Mouse (Mus musculus) CD8-positive naive resting alpha-beta T cell, adult 2 months (primary cell): ENCODE results near the gene Ppp1r16b.

Experiments
- DNase-seq, 2 experiments: peaks; one replicate each; pipeline ENCODE4 v3.0.0; 2022; ENCODE audit warnings: low read depth in 2 of 2, low spot score in 2 of 2

Gene Ppp1r16b

GRCm38 (mm10) chr2:158762339-158762738 is 97.1 kb downstream of the Ppp1r16b start:
- DNase-seq = no peak

GRCm38 (mm10) chr2:158767742-158768339 is 102.6 kb downstream of the Ppp1r16b start, which contains the start of gene Fam83d:
TSS of gene Fam83d (plus strand) at chr2:158768093.
- DNase-seq = peak; percentile 88 to 94

DNA sequence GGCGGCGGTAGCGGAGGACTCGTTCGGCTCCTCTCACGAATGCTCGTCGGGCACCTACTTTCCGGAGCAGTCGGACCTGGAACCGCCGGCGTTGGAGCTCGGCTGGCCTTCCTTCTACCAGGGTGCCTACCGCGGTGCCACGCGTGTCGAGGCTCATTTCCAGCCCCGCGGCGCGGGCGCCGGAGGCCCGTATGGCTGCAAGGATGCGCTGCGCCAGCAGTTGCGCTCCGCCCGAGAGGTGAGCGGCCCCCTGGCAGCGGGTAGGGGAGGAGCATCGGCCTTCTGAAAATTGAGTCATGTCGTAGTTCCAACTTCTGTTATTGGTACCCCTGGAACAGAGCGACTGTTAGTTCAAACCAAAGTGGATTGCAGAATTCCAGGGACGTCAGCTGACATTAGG is 103.2 kb downstream of the Ppp1r16b start:
- peak; percentile 16 to 50 for DNase-seq

DNA sequence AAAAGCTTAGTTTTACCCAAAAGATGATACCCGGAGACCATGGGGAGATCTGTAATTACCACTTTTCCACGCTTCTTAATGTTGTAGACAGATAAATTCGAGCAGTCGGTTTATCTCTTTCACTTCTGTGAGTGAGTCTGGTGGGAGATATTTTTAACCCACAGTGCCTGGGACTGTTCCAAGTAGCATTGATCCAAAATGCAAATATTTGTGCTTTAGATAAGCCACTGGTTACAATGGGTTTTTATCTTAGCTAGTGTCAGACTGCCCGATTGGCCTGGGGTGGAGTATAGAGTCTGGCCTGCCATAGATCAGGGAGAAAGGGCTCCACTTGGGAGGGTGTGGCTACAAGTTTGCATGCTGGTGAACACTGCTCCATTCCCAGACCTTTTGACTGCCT is 103.6 kb downstream of the Ppp1r16b start:
- DNase-seq = no peak

DNA sequence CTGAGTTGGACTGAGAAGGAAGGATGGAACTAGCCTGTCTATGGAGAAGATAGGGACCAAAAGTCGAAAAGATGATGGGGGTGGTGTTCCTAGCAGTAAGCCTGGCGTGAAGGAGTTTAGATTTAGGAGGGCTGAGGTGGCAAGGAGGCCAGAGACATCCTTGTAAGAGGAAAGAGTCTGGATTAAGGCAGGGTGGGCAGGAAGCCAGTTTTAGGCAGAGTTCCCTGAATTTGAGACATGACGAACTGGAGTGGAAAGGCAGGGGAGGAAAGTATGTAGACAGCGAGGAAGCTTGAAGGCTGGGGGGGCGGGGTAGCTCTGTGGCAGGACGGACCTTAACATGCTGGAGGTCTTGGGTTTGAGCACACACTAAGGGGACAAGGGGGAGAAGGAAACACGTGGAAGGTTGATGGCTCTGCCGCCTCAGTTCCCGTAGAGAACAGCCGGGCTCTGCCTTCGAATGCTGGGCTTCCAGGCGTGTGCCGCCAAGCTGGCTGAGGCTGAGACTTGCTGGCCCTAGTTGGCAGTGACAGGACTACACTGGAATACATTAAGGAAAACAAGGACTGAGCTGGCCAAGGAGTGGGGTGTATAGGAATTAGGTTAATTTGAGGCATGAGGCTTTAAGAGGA is 105.0 kb downstream of the Ppp1r16b start:
- no peak for DNase-seq

DNA sequence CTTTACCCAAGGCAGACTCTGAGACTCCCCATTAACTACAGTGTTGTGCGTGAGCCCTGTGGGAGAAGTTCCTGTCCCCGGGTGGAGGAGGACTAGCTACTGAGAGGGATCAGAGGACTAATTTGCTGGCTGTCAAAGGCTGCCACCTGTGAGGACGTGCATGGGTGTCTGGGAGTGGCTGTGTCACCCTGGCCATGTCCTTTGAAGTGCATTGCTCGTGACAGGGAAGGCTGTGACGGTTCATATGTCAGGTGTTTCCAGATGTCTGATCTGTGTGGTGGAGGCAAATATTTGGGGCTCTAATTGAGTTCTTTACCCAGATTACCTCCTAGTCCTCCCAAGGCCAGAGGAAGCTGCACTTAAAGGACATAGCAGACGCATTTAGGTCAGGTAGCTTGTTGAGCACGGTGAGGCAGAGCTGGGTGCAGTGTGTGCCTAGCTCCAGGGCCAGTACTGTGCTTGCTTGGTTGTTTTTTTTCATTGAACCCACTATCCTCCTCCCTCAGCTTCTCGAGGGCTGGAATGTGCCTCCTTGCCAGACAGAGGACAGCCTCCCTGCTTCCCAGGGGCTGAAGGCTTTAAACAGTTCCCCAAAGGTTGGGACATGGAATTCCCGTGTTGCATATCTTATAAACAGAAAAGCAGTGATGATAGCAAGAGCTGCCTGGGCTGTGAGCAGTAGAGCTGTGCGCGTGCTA is 106.0 kb downstream of the Ppp1r16b start:
- no peak for DNase-seq

GRCm38 (mm10) chr2:158772808-158773207 is 107.6 kb downstream of the Ppp1r16b start:
- DNase-seq = no peak

GRCm38 (mm10) chr2:158774886-158775285 is 109.7 kb downstream of the Ppp1r16b start:
- no peak for DNase-seq

DNA sequence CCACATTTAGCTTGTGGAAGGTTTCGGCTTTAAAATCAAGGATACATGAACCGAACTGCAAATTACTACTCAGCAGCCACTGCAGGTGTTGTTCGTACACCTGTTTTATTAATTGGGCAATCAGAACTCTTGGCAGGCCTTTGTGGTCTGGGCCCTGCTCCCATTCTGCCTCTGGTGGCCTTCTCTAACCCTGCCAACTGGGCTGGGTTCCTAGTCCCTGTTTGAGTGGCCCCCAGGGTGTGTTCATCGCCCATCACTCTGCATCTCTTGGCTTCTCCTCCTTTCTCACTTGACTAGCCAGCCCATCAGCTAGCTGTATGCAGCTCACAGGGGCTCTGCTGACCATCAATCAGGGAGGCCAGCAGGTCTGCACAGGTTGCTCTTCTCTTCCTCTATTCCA is 111.5 kb downstream of the Ppp1r16b start:
- DNase-seq = no peak

GRCm38 (mm10) chr2:158777490-158777889 is 112.3 kb downstream of the Ppp1r16b start:
- DNase-seq = no peak

DNA sequence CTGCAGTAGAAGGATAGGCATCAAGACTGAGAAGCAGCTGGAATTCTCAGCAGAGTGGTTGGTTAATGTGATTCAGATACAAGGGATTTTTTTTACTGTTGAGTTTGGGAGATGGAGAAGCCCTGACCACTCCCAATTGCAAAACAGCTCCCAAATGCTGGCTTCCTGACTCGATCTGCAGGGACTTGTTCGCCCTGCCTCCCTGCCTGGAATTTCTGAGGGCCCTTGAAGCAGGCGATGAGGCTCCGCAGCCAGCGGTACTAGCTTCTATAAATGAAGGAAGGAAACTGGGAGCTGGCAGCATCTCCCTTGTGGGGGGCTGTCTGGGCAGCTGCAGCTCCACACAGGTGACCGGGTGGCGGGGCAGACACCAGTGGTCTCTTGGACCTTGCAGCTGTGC is 113.2 kb downstream of the Ppp1r16b start:
- no peak for DNase-seq

DNA sequence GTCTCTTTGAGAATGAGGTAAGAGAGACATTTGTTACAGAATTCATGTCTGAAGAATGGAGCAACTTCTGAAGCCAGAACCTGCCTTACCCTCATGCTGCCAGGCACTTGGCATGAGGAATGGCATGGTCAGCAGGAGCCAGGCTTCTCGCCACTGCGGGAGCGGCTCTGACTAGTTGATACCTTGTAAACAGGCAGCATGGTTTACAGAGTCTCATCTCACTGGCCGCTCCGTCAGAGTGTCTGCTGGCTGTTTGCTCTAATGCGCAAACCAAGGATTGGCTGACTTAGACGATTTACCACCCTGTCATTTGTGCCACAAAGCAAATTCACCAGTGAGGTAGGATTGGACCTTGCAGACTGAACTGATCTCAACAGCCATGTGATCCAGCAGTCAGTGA is 115.9 kb downstream of the Ppp1r16b start:
- no peak for DNase-seq

DNA sequence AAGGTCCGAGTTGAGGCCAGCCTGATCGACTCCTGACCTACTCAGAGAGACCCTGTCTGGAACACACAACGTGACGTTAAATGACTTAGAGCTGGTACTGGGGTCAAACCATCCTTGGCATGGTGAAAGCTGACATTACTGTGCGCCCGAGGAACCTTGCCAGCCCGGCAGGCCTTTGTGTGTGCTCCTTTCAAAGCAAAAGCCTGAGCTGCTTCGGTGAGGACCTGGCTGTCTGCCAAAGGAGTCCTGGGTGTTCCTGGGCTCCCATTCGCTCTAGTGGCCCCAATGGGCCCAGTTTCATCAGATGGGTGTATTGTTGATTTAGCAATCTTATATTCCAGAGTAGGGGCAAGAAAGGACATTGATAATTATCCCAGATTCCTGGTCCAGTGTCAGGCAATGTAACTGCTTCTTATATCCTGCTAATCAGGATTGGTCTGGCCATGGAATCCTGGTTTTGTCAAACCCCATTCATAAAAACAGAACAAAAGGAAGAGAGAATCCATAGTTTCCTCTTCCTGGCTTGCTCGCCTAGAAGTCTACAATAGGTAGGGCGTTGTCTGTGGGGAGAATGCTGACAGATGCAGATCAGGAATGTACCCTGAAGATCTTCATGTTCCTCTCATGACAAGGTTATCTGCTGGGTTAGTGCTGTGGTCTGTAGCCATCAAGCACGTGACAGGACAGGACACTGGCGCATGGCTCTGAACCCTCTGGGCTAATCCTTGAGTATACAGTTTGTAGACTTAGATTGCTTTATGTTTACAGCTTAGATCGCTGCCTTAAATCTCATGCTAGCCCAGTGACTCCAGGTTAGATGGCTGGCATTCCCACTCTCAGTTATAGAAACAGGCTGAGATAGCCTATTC is 122.0 kb downstream of the Ppp1r16b start:
- DNase-seq = no peak

DNA sequence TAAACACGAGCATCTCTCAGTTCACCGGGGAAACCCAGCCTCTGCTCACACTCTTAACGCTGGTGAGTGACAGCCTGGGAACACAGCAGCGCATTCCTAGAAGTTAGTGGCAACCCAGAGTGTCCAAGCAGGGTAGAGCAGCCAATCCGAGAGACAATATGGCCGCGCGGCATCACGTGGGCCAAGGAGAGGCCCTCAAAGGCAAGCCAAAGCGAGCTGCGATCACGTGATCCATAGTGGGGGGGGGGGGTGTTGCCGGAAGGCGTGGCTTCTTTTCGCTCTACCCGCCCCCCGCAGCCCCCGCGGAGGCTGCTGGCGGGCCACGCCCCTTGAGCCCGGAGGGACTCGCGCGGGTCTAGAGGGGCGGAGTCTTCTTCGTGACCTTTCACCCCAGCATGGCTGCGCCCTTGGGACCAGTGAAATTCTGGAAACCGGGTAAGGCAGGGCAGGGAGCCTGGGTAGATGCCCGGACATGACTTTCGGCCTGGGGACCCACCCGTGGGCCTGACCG is 129.4 kb downstream of the Ppp1r16b start, which contains the start of gene Dhx35:
Dhx35 (plus strand) TSS at position 314 of the 511 bp plus-strand sequence.
- peak; percentile 86 to 90 for DNase-seq

GRCm38 (mm10) chr2:158795043-158795442 is 129.8 kb downstream of the Ppp1r16b start:
- DNase-seq = no peak

DNA sequence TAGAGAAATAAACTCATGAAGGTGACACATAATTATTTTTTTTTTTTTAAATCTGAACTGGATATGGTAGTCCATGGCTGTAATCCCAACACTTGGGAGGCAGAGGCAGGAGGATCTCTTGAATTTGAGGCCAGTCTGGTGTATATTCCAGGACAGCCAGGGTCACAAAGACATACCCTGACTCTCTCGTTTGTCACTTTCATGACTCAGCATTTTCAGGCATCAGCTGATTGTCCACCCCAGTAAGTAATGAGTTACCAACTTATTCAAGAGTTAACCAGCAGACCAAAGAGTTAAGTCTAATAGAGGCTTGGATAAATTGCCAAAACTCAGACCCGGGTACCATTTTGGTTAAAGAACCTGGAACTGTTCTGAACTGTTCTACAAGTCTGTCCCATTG is 130.7 kb downstream of the Ppp1r16b start:
- no peak for DNase-seq

GRCm38 (mm10) chr2:158799328-158799727 is 134.1 kb downstream of the Ppp1r16b start:
- no peak for DNase-seq

DNA sequence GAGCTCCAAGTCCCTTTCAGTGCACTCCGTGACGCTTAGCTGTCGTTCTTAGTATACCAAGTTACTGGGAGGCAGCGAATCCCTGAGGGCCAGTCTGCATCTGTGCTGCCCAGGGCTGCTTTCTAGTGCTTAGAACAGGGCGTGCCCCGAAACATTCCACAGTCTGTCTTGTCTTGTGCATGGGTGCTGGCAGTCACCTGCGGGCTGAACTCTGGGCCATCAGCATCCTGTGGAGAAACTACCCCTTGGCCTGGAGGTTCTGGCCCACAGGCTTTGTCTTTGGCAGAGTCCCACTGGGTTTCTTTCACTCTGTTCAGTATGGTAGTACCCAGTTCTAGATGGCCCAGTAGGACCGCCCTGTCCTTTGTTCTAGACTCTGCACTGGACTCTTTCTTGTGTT is 135.6 kb downstream of the Ppp1r16b start:
- no peak for DNase-seq

- no peak for DNase-seq
Measured at GRCm38 (mm10) chr2:158803575-158803974, 138.4 kb downstream of the Ppp1r16b start.

DNA sequence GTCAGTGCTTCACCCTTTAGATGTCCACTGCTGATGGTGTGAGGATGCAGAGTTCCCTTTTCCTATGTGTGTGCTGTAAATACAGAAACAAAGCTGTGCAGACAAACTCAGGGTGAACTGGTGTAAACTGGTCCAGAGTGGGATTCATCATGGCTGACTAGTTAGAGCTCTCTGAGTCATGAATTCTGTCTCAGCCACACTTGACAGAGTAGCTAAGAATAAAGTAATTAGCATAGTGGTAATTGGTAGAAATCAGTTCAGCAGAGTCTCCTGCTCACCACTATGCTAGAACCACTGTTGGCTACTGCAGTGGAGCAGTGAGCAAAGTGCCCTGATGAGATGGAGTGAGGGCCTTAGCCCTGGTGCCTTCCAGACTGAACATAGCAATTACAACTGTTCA is 150.5 kb downstream of the Ppp1r16b start:
- DNase-seq = no peak
